Mouse (Mus musculus) pancreas, adult 10 weeks (tissue): ENCODE results near the gene Hpdl. TPM values are rescaled to one million over a fixed set of nuclear protein-coding genes. Genes with fewer than 3 reads are reported as not detected.

ENCODE experiments used
- polyA plus RNA-seq: library from polyadenylated mRNA; stranded (reverse); fragments of 350-450 nt; fragmentation: Illumina TruSeq; extraction: RNeasy Lipid Tissue Mini Kit (QIAGEN cat#74804); gene quantifications from one replicate; pipeline ENCODE4 v1.2.3, GENCODE M21; 2015; ENCODE audit warnings: low read depth, low replicate concordance; ENCODE audit not compliant: insufficient read depth

Gene Hpdl
- polyA plus RNA-seq: not detected

DNA sequence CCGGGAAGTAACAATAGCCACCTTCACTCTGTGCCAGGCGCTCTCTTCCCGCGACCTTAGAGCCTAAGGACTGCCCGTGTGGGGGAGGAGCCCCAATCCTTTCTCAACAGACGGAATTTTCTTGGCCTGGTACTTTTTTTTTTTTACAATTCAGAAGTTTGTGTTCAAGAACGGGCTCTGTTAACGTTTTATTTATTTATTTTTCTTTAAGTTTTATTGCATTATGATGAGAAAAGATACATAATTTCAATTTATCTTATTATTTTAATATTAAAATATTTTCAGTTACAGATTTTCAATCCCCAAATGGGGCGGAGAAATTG is at the start of gene Hpdl:
Gene Hpdl (minus strand): TSS at position 14 of the 323 bp plus-strand sequence.

GRCm38 (mm10) chr4:116807197-116808129 is 14.0 kb downstream of the Hpdl start, which contains the start of the genes Toe1 and Mutyh:
Gene Toe1, minus strand, starts transcription at chr4:116807640.
Gene Mutyh, plus strand, starts transcription at chr4:116807723.

Other genes with a start within 250 kb of the Hpdl start
- gene Ccdc17, start 225.1 kb downstream of the Hpdl start, polyA plus RNA-seq: 8.6 TPM
- gene Nasp, start 193.8 kb downstream of the Hpdl start, polyA plus RNA-seq: 8.2 TPM
- 92.0 TPM for gene Akr1a1, start 170.0 kb downstream of the Hpdl start, polyA plus RNA-seq
- 56.7 TPM for gene Prdx1, start 136.2 kb downstream of the Hpdl start, polyA plus RNA-seq
- 3.9 TPM for gene Mmachc, start 113.3 kb downstream of the Hpdl start, polyA plus RNA-seq
- gene Ccdc163, start 113.2 kb downstream of the Hpdl start, polyA plus RNA-seq: 16.9 TPM
- 1.3 TPM for gene Tesk2, start 100.8 kb downstream of the Hpdl start, polyA plus RNA-seq
- 2.9 TPM for gene Toe1, start 14.1 kb downstream of the Hpdl start, polyA plus RNA-seq
- 1.1 TPM for gene Mutyh, start 14.0 kb downstream of the Hpdl start, polyA plus RNA-seq
- gene Zswim5, start 55.7 kb upstream of the Hpdl start, polyA plus RNA-seq: 0.42 TPM
- 26.0 TPM for gene Urod, start 172.7 kb upstream of the Hpdl start, polyA plus RNA-seq
- 7.8 TPM for gene Hectd3, start 173.6 kb upstream of the Hpdl start, polyA plus RNA-seq
- gene Eif2b3, start 197.7 kb upstream of the Hpdl start, polyA plus RNA-seq: 4.9 TPM